Mouse (Mus musculus) embryonic facial prominence, embryonic 10.5 days (tissue): ENCODE data around the gene Snrpf. TPM values are rescaled to one million over a fixed set of nuclear protein-coding genes. Genes with fewer than 3 reads are reported as not detected.

Source experiments
- DNase-seq: peaks from one replicate; pipeline ENCODE4 v3.0.0-alpha.2; 2017; ENCODE audit warnings: low spot score
- H3K27ac ChIP-seq: fragments of 300-500 bp; sonication (generic); replicated peaks from 2 replicates; pipeline ENCODE4 v1.5.1; 2016; ENCODE audit warnings: mild to moderate bottlenecking
- H3K27me3 ChIP-seq: fragments of 300-500 bp; sonication (generic); replicated peaks from 2 replicates; pipeline ENCODE4 v1.6.1; 2016; ENCODE audit warnings: low read depth, mild to moderate bottlenecking; ENCODE audit not compliant: poor library complexity, severe bottlenecking
- H3K36me3 ChIP-seq: fragments of 300-500 bp; sonication (generic); replicated peaks from 2 replicates; pipeline ENCODE4 v1.6.1; 2016; ENCODE audit warnings: mild to moderate bottlenecking, moderate library complexity
- H3K4me1 ChIP-seq: fragments of 300-500 bp; sonication (generic); 2 replicates; pipeline ENCODE4 v1.6.1; 2016
- H3K4me3 ChIP-seq: fragments of 300-500 bp; sonication (generic); 2 replicates; pipeline ENCODE4 v1.5.1; 2016; ENCODE audit warnings: mild to moderate bottlenecking, moderate library complexity
- H3K9me3 ChIP-seq: fragments of 300-500 bp; sonication (generic); 2 replicates; pipeline ENCODE4 v1.6.1; 2016; ENCODE audit warnings: mild to moderate bottlenecking
- WGBS: fragments of 180-500 bp; shearing (Covaris S2); methylation state at CpG from one replicate; pipeline ENCODE4 v1.1.7; 2016; 5-methylcytosine and 5-hydroxymethylcytosine counted together
- polyA plus RNA-seq: library from polyadenylated mRNA; unstranded; fragments of >200 nt; fragmentation: Nextera tagmentation; extraction: Ambion mirVana; gene quantifications from 2 replicates; pipeline ENCODE4 v1.2.1, GENCODE M21; 2016

The Snrpf gene
- polyA plus RNA-seq, 1 experiment from 2014 or later = 189 TPM

GRCm38 (mm10) chr10:93608051-93608450, 18.5 kb upstream of the Snrpf start:
- WGBS = 62% methylated on average over 9 of the region's 9 CpGs
- DNase-seq = peak; percentile 47

GRCm38 (mm10) chr10:93606326-93606725, 16.8 kb upstream of the Snrpf start:
- H3K36me3 ChIP-seq = no peaks in the 10 kb centered on the region
- H3K4me3 ChIP-seq = no peak overlapping the region
- H3K27me3 ChIP-seq = no peaks in the 10 kb centered on the region
- H3K4me1 ChIP-seq = no peaks in the 10 kb centered on the region
- H3K9me3 ChIP-seq = no peaks in the 10 kb centered on the region
- WGBS = 93% methylated on average over 9 of the region's 9 CpGs
- no peak for DNase-seq
- no peak overlapping the region for H3K27ac ChIP-seq

More at GRCm38 (mm10) chr10:93608051-93608450, 18.5 kb upstream of the Snrpf start:
- Histone ChIP-seq H3K4me3 (no peak overlapping the region), H3K36me3 (no peaks in the 10 kb centered on the region), H3K9me3 (no peaks in the 10 kb centered on the region), H3K27ac (no peak overlapping the region), H3K4me1 (no peaks in the 10 kb centered on the region), H3K27me3 (no peaks in the 10 kb centered on the region)

GRCm38 (mm10) chr10:93603256-93603655, 13.8 kb upstream of the Snrpf start:
- Histone ChIP-seq H3K27me3 (no peaks in the 10 kb centered on the region), H3K4me1 (no peaks in the 10 kb centered on the region), H3K36me3 (no peaks in the 10 kb centered on the region), H3K27ac (no peak overlapping the region), H3K4me3 (no peak overlapping the region), H3K9me3 (no peaks in the 10 kb centered on the region)
- 94% methylated on average over 1 of the region's 1 CpGs for WGBS
- no peak for DNase-seq

GRCm38 (mm10) chr10:93602309-93602708, 12.8 kb upstream of the Snrpf start:
- Histone ChIP-seq H3K9me3 (no peaks in the 10 kb centered on the region), H3K27me3 (no peaks in the 10 kb centered on the region), H3K36me3 (no peaks in the 10 kb centered on the region), H3K4me1 (no peaks in the 10 kb centered on the region), H3K27ac (no peak overlapping the region), H3K4me3 (no peak overlapping the region)
- no peak for DNase-seq
- WGBS = 84% methylated on average over 5 of the region's 5 CpGs

- 67% methylated on average over 3 of the region's 3 CpGs for WGBS
- H3K4me3 ChIP-seq = no peak overlapping the region
- no peaks in the 10 kb centered on the region for H3K9me3 ChIP-seq
- 0 out of 2 replicates have a peak, but pooled peaks cover 4% of the 10 kb centered on the region for H3K4me1 ChIP-seq
- DNase-seq = no peak
- no peak overlapping the region for H3K27ac ChIP-seq
- H3K27me3 ChIP-seq = peaks cover 17% of the 10 kb centered on the region; the same call in 1 of the 2 replicates
- no peaks in the 10 kb centered on the region for H3K36me3 ChIP-seq
Measured at GRCm38 (mm10) chr10:93596641-93597040, 7.1 kb upstream of the Snrpf start.

GRCm38 (mm10) chr10:93595831-93596230, 6.3 kb upstream of the Snrpf start:
- Histone ChIP-seq H3K4me1 (0 out of 2 replicates have a peak, but pooled peaks cover 4% of the 10 kb centered on the region), H3K36me3 (no peaks in the 10 kb centered on the region), H3K27ac (no peak overlapping the region), H3K27me3 (peaks cover 17% of the 10 kb centered on the region; the same call in 1 of the 2 replicates), H3K4me3 (no peak overlapping the region), H3K9me3 (no peaks in the 10 kb centered on the region)
- DNase-seq = no peak
- WGBS = 63% methylated on average over 4 of the region's 4 CpGs

GRCm38 (mm10) chr10:93594022-93594482, 4.5 kb upstream of the Snrpf start:
- peak; percentile 87 for DNase-seq
- 3% methylated on average over 22 of the region's 22 CpGs for WGBS
- H3K4me1 ChIP-seq = peaks cover 8% of the 10 kb centered on the region
- H3K27ac ChIP-seq = peak overlapping the region; percentile 80
- H3K36me3 ChIP-seq = no peaks in the 10 kb centered on the region
- peak overlapping the region; percentile 64 for H3K4me3 ChIP-seq
- no peaks in the 10 kb centered on the region for H3K9me3 ChIP-seq
- peaks cover 17% of the 10 kb centered on the region; the same call in 1 of the 2 replicates for H3K27me3 ChIP-seq

- Histone ChIP-seq H3K9me3 (no peaks in the 10 kb centered on the region), H3K4me3 (no peak overlapping the region), H3K27ac (no peak overlapping the region), H3K27me3 (peaks cover 17% of the 10 kb centered on the region; the same call in 1 of the 2 replicates), H3K4me1 (peaks cover 19% of the 10 kb centered on the region), H3K36me3 (peaks cover 6% of the 10 kb centered on the region)
- peak; percentile 31 for DNase-seq
- 58% methylated on average over 12 of the region's 12 CpGs for WGBS
Measured at GRCm38 (mm10) chr10:93592456-93592855, 3.0 kb upstream of the Snrpf start.

GRCm38 (mm10) chr10:93588796-93589195, 710 bp downstream of the Snrpf start:
- 0 out of 2 replicates have a peak, but pooled peaks cover 3% of the 10 kb centered on the region for H3K27me3 ChIP-seq
- peak; percentile 36 for DNase-seq
- H3K4me3 ChIP-seq = peak overlapping the region; percentile 93
- peaks cover 39% of the 10 kb centered on the region for H3K36me3 ChIP-seq
- no peaks in the 10 kb centered on the region for H3K9me3 ChIP-seq
- peak overlapping the region; percentile 98 for H3K27ac ChIP-seq
- H3K4me1 ChIP-seq = peaks cover 15% of the 10 kb centered on the region
- 3% methylated on average over 11 of the region's 11 CpGs for WGBS

- Histone ChIP-seq H3K36me3 (peaks cover 26% of the 10 kb centered on the region), H3K27me3 (no peaks in the 10 kb centered on the region), H3K27ac (no peak overlapping the region), H3K4me1 (no peaks in the 10 kb centered on the region), H3K9me3 (no peaks in the 10 kb centered on the region), H3K4me3 (no peak overlapping the region)
- 69% methylated on average over 13 of the region's 13 CpGs for WGBS
- peak; percentile 72 for DNase-seq
Measured at GRCm38 (mm10) chr10:93577271-93577886, 12.1 kb downstream of the Snrpf start.

- H3K27ac ChIP-seq = no peak overlapping the region
- H3K9me3 ChIP-seq = no peaks in the 10 kb centered on the region
- H3K4me1 ChIP-seq = no peaks in the 10 kb centered on the region
- no peak overlapping the region for H3K4me3 ChIP-seq
- H3K27me3 ChIP-seq = no peaks in the 10 kb centered on the region
- DNase-seq = no peak
- H3K36me3 ChIP-seq = peaks cover 12% of the 10 kb centered on the region
- 92% methylated on average over 8 of the region's 8 CpGs for WGBS
Measured at GRCm38 (mm10) chr10:93575960-93576359, 13.5 kb downstream of the Snrpf start.

- WGBS = 62% methylated on average over 4 of the region's 4 CpGs
- no peak for DNase-seq
- H3K27me3 ChIP-seq = no peaks in the 10 kb centered on the region
- H3K4me1 ChIP-seq = no peaks in the 10 kb centered on the region
- no peaks in the 10 kb centered on the region for H3K9me3 ChIP-seq
- H3K4me3 ChIP-seq = no peak overlapping the region
- H3K27ac ChIP-seq = no peak overlapping the region
- peaks cover 3% of the 10 kb centered on the region; the same call in 1 of the 2 replicates for H3K36me3 ChIP-seq
Measured at GRCm38 (mm10) chr10:93574966-93575365, 14.5 kb downstream of the Snrpf start.

- 51% methylated on average over 2 of the region's 2 CpGs for WGBS
- H3K27me3 ChIP-seq = no peaks in the 10 kb centered on the region
Measured at GRCm38 (mm10) chr10:93572209-93572608, 17.3 kb downstream of the Snrpf start.

More at GRCm38 (mm10) chr10:93572209-93572608, 17.3 kb downstream of the Snrpf start:
- Histone ChIP-seq H3K9me3 (no peaks in the 10 kb centered on the region), H3K4me1 (no peaks in the 10 kb centered on the region), H3K27ac (no peak overlapping the region), H3K4me3 (no peak overlapping the region), H3K36me3 (no peaks in the 10 kb centered on the region)
- no peak for DNase-seq
